Mouse (Mus musculus) liver, embryonic 16.5 days (tissue): Measurements from ENCODE around the gene Cdon. TPM values are rescaled to one million over a fixed set of nuclear protein-coding genes. Genes with fewer than 3 reads are reported as not detected.
"Not testable (repeated sequence)": the region's sequence is repeated elsewhere in the genome, so short reads cannot be mapped to it uniquely, and the experiment has no call there.

Source experiments
- ATAC-seq: fragments of 200-750 bp; cut with Nextera tagmentation; 2 replicates; pipeline ENCODE4 v1.8.0; 2017; ENCODE audit warnings: low read depth, mild to moderate bottlenecking, moderate number of reproducible peaks, moderate library complexity
- H3K27ac ChIP-seq: fragments of 300-500 bp; sonication (generic); 2 replicates; pipeline ENCODE4 v1.5.1; 2014; ENCODE audit warnings: mild to moderate bottlenecking, low read length
- H3K27me3 ChIP-seq: fragments of 300-500 bp; sonication (generic); 2 replicates; pipeline ENCODE4 v1.6.1; 2014; ENCODE audit warnings: low read depth, low read length, mixed read lengths; ENCODE audit not compliant: control insufficient read depth, insufficient read depth
- H3K36me3 ChIP-seq: fragments of 300-500 bp; sonication (generic); 2 replicates; pipeline ENCODE4 v1.6.1; 2014; ENCODE audit warnings: mild to moderate bottlenecking; ENCODE audit not compliant: control insufficient read depth, insufficient read depth
- H3K4me1 ChIP-seq: fragments of 300-500 bp; sonication (generic); 2 replicates; pipeline ENCODE4 v1.6.1; 2014; ENCODE audit warnings: low read depth, low read length, mixed read lengths; ENCODE audit not compliant: control insufficient read depth
- H3K4me2 ChIP-seq: fragments of 300-500 bp; sonication (generic); 2 replicates; pipeline ENCODE4 v1.6.1; 2014; ENCODE audit warnings: low read depth, low read length, mixed read lengths
- H3K4me3 ChIP-seq: fragments of 300-500 bp; sonication (generic); 2 replicates; pipeline ENCODE4 v1.5.1; 2014; ENCODE audit warnings: low read depth, mild to moderate bottlenecking, low read length
- H3K9ac ChIP-seq: fragments of 300-500 bp; sonication (generic); 2 replicates; pipeline ENCODE4 v1.6.1; 2014; ENCODE audit warnings: low read depth, low read length
- H3K9me3 ChIP-seq: fragments of 300-500 bp; sonication (generic); replicated peaks from 2 replicates; pipeline ENCODE4 v1.6.1; 2016; ENCODE audit warnings: low read length; ENCODE audit not compliant: control insufficient read depth
- WGBS: fragments of 180-500 bp; shearing (Covaris S2); extraction: QIAGEN DNeasy Blood & Tissue Kit; methylation state at CpG from one replicate; pipeline ENCODE4 v1.1.7; 2014; ENCODE audit not compliant: insufficient replicate concordance; 5-methylcytosine and 5-hydroxymethylcytosine counted together
- polyA plus RNA-seq: library from polyadenylated mRNA; unstranded; fragments of >200 nt; fragmentation: Nextera tagmentation; extraction: Ambion mirVana; gene quantifications from 2 replicates; pipeline ENCODE4 v1.2.1, GENCODE M21; 2015

The Cdon gene
- polyA plus RNA-seq, 1 experiment from 2014 or later = 0.30 TPM

GRCm38 (mm10) chr9:35432717-35433297 lies 11.9 kb downstream of the Cdon start:
- WGBS = 53% methylated on average over 3 of the region's 3 CpGs
- H3K4me1 ChIP-seq, H3K4me2 ChIP-seq, H3K27me3 ChIP-seq, H3K36me3 ChIP-seq, H3K4me3 ChIP-seq, H3K27ac ChIP-seq, H3K9ac ChIP-seq, ATAC-seq, H3K9me3 ChIP-seq: not testable (repeated sequence)

GRCm38 (mm10) chr9:35434340-35434739 lies 13.4 kb downstream of the Cdon start:
- H3K9me3 ChIP-seq = no peaks in the 10 kb centered on the region
- no peaks in the 10 kb centered on the region for H3K4me1 ChIP-seq
- H3K9ac ChIP-seq = no peak overlapping the region
- H3K4me2 ChIP-seq = no peak overlapping the region
- no peaks in the 10 kb centered on the region for H3K27me3 ChIP-seq
- H3K4me3 ChIP-seq = no peak overlapping the region
- H3K27ac ChIP-seq = no peak overlapping the region
- 66% methylated on average over 3 of the region's 3 CpGs for WGBS
- ATAC-seq = no peak
- no peaks in the 10 kb centered on the region for H3K36me3 ChIP-seq

GRCm38 (mm10) chr9:35435565-35435964 lies 14.6 kb downstream of the Cdon start:
- no peak overlapping the region for H3K9ac ChIP-seq

GRCm38 (mm10) chr9:35438286-35439061 lies 17.5 kb downstream of the Cdon start:
- Histone ChIP-seq H3K9ac (no peak overlapping the region), H3K27me3 (no peaks in the 10 kb centered on the region), H3K9me3 (no peaks in the 10 kb centered on the region), H3K4me1 (no peaks in the 10 kb centered on the region), H3K36me3 (no peaks in the 10 kb centered on the region), H3K4me2 (no peak overlapping the region), H3K4me3 (no peak overlapping the region), H3K27ac (no peak overlapping the region)
- ATAC-seq = no peak
- 61% methylated on average over 8 of the region's 8 CpGs for WGBS

More at GRCm38 (mm10) chr9:35435565-35435964, 14.6 kb downstream of the Cdon start:
- no peak overlapping the region for H3K27ac ChIP-seq
- H3K4me2 ChIP-seq = no peak overlapping the region
- no peaks in the 10 kb centered on the region for H3K9me3 ChIP-seq
- ATAC-seq = no peak
- H3K36me3 ChIP-seq = no peaks in the 10 kb centered on the region
- H3K4me3 ChIP-seq = no peak overlapping the region
- H3K27me3 ChIP-seq = no peaks in the 10 kb centered on the region
- H3K4me1 ChIP-seq = no peaks in the 10 kb centered on the region
- 47% methylated on average over 9 of the region's 9 CpGs for WGBS

DNA sequence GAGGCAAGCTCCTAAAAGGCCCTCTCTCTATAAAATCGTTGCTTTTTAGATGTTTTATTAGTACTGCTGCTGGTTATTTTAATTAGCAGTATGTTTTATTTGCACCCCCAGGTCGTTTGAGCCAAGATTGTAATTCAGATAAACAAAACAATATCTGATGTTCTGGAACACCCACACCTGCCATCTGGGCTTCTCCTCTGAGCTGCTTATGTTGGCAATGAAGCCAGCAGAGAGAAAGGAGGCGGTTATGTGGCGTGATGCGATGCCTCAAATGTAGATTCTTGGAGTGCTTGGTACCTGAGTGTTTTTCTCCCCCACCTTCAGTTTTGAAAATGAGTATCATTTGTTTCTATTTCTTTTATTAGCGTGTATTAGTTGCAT lies 18.1 kb downstream of the Cdon start:
- Histone ChIP-seq H3K4me1 (no peaks in the 10 kb centered on the region), H3K27me3 (no peaks in the 10 kb centered on the region), H3K9me3 (no peaks in the 10 kb centered on the region), H3K4me3 (no peak overlapping the region), H3K27ac (no peak overlapping the region), H3K36me3 (no peaks in the 10 kb centered on the region), H3K4me2 (no peak overlapping the region), H3K9ac (no peak overlapping the region)
- no peak for ATAC-seq
- 58% methylated on average over 6 of the region's 6 CpGs for WGBS

DNA sequence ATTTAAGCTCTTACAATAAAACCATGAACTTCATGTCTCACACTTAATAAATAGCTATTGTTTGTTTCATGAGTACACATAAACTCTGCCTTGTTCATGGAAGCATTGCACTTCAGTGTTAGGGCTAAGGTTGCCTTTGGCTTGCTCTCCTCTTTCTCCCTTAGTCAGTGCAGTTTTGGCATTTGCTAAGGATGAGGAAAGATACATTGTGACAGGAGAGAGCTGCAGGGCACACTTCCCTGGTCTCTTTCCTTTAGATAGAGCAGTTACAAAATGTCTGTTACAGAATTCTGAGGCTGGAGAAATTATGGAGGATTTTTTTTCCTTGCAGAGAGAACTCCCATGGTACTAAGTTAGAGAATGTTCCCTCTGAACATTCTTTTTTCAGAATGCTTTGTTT lies 18.8 kb downstream of the Cdon start:
- no peak for ATAC-seq
- H3K9me3 ChIP-seq = no peaks in the 10 kb centered on the region
- no peak overlapping the region for H3K27ac ChIP-seq
- H3K9ac ChIP-seq = no peak overlapping the region
- H3K4me1 ChIP-seq = no peaks in the 10 kb centered on the region
- no peak overlapping the region for H3K4me2 ChIP-seq
- H3K4me3 ChIP-seq = no peak overlapping the region
- H3K27me3 ChIP-seq = no peaks in the 10 kb centered on the region
- no peaks in the 10 kb centered on the region for H3K36me3 ChIP-seq

- Histone ChIP-seq H3K9me3 (no peaks in the 10 kb centered on the region), H3K4me1 (no peaks in the 10 kb centered on the region), H3K27me3 (no peaks in the 10 kb centered on the region), H3K36me3 (no peaks in the 10 kb centered on the region), H3K9ac (no peak overlapping the region), H3K27ac (no peak overlapping the region), H3K4me2 (no peak overlapping the region), H3K4me3 (no peak overlapping the region)
- WGBS = 25% methylated on average over 5 of the region's 5 CpGs
- ATAC-seq = no peak
Measured at GRCm38 (mm10) chr9:35442476-35442875, 21.5 kb downstream of the Cdon start.

GRCm38 (mm10) chr9:35443618-35444511 lies 22.9 kb downstream of the Cdon start:
- Histone ChIP-seq H3K27me3 (no peaks in the 10 kb centered on the region), H3K4me1 (no peaks in the 10 kb centered on the region), H3K4me3 (no peak overlapping the region), H3K4me2 (no peak overlapping the region), H3K9ac (no peak overlapping the region), H3K36me3 (no peaks in the 10 kb centered on the region), H3K27ac (no peak overlapping the region), H3K9me3 (no peaks in the 10 kb centered on the region)
- WGBS = 67% methylated on average over 13 of the region's 13 CpGs
- ATAC-seq = no peak

- Histone ChIP-seq H3K4me1 (no peaks in the 10 kb centered on the region), H3K9me3 (no peaks in the 10 kb centered on the region), H3K4me2 (no peak overlapping the region), H3K27ac (no peak overlapping the region), H3K36me3 (no peaks in the 10 kb centered on the region), H3K4me3 (no peak overlapping the region), H3K27me3 (no peaks in the 10 kb centered on the region), H3K9ac (no peak overlapping the region)
- no peak for ATAC-seq
- 46% methylated on average over 8 of the region's 8 CpGs for WGBS
Measured at GRCm38 (mm10) chr9:35444512-35444886, 23.6 kb downstream of the Cdon start.
